Mouse (Mus musculus): ENCODE measurements at regions not wholly inside any gene's neighbourhood (a gene's known extent, or its start where the extent isn't known, plus 50 kb on each side); places are given as distances from the start of the nearest gene placed in this dataset.

- TF ChIP-seq CTCF (IDR thresholded peaks at IDR 0.05; ENCODE audit: low read depth, low read length), result no peak
- no peak for TF ChIP-seq POLR2A (IDR thresholded peaks at IDR 0.05; ENCODE audit: borderline replicate concordance, low read depth, low read length)
Measured at GRCm38 (mm10) chr5:46002011-46002410, 144.6 kb upstream of the Lcorl start.

Data from bone marrow macrophage, adult 2 months (primary cell).